Mouse (Mus musculus) thymus, adult 18-20 months (tissue): ENCODE data around the gene Egf.

ENCODE experiments used
- DNase-seq, 2 experiments: peaks; one replicate each; pipeline ENCODE4 v3.0.0; 2022; ENCODE audit warnings: mixed read lengths in 2 of 2

Egf gene

GRCm38 (mm10) chr3:129714542-129715145, 40.5 kb downstream of the Egf start:
- no peak for DNase-seq

- no peak for DNase-seq
These were observed 47.0 kb downstream of the Egf start for GRCm38 (mm10) chr3:129708157-129708556.

GRCm38 (mm10) chr3:129698882-129699281, 56.2 kb downstream of the Egf start:
- no peak for DNase-seq

- no peak for DNase-seq
These were observed 56.8 kb downstream of the Egf start for GRCm38 (mm10) chr3:129698365-129698764.

- no peak for DNase-seq
These were observed 57.4 kb downstream of the Egf start for GRCm38 (mm10) chr3:129697691-129698090.

GRCm38 (mm10) chr3:129695943-129696342, 59.2 kb downstream of the Egf start:
- DNase-seq, result no peak

GRCm38 (mm10) chr3:129693581-129693980, 61.5 kb downstream of the Egf start:
- no peak for DNase-seq

- no peak for DNase-seq
These were observed 62.3 kb downstream of the Egf start for GRCm38 (mm10) chr3:129692816-129693215.

GRCm38 (mm10) chr3:129687429-129687828, 67.7 kb downstream of the Egf start:
- no peak for DNase-seq

GRCm38 (mm10) chr3:129686698-129687333, 68.3 kb downstream of the Egf start:
- no peak for DNase-seq

GRCm38 (mm10) chr3:129686196-129686595, 68.9 kb downstream of the Egf start:
- DNase-seq, result no peak

- no peak for DNase-seq
These were observed 71.9 kb downstream of the Egf start for GRCm38 (mm10) chr3:129683060-129683679.

GRCm38 (mm10) chr3:129682389-129682788, 72.7 kb downstream of the Egf start:
- no peak for DNase-seq

- no peak for DNase-seq
These were observed 73.3 kb downstream of the Egf start for GRCm38 (mm10) chr3:129681841-129682240.

GRCm38 (mm10) chr3:129680258-129680657, 74.9 kb downstream of the Egf start:
- DNase-seq, result no peak

GRCm38 (mm10) chr3:129675923-129676322, 79.2 kb downstream of the Egf start:
- DNase-seq, result no peak

- DNase-seq, result no peak
These were observed 91.2 kb downstream of the Egf start for GRCm38 (mm10) chr3:129663906-129664305.

GRCm38 (mm10) chr3:129658776-129659175, 96.3 kb downstream of the Egf start:
- DNase-seq, result peak; percentile 14 to 34

- DNase-seq, result no peak
These were observed 97.3 kb downstream of the Egf start for GRCm38 (mm10) chr3:129657775-129658174.

- no peak for DNase-seq
These were observed 97.9 kb downstream of the Egf start for GRCm38 (mm10) chr3:129657222-129657621.

- DNase-seq, result no peak
These were observed 98.6 kb downstream of the Egf start for GRCm38 (mm10) chr3:129656540-129656939.

- no peak for DNase-seq
These were observed 102.6 kb downstream of the Egf start for GRCm38 (mm10) chr3:129652476-129652875.

GRCm38 (mm10) chr3:129651765-129652164, 103.4 kb downstream of the Egf start:
- no peak for DNase-seq

GRCm38 (mm10) chr3:129650931-129651330, 104.2 kb downstream of the Egf start:
- no peak for DNase-seq

GRCm38 (mm10) chr3:129650293-129650612, 104.9 kb downstream of the Egf start:
- no peak for DNase-seq
